Mouse (Mus musculus): ENCODE measurements around the gene Ganc.

The Ganc gene

DNA sequence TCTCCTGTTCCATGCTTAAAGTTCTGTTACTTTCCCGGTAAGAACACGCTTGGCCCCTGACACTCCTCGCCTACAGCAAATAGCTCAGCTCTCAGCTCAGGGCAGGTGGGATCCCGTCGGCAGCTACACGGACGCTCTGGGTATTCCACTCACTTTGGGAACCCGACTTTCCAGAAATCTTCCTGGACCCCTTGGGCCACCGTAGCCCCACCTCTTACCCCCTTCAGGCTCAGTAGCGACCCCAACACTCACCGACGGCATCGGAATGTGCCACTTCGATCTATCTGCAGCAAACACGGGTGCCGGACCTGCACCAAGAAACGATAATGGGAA, at the start of gene Ganc:
Ganc (plus strand) TSS at position 244 of the 333 bp plus-strand sequence.
- DNase-seq (ENCODE audit: extremely low spot score, low read depth, low spot score): no peak

DNA sequence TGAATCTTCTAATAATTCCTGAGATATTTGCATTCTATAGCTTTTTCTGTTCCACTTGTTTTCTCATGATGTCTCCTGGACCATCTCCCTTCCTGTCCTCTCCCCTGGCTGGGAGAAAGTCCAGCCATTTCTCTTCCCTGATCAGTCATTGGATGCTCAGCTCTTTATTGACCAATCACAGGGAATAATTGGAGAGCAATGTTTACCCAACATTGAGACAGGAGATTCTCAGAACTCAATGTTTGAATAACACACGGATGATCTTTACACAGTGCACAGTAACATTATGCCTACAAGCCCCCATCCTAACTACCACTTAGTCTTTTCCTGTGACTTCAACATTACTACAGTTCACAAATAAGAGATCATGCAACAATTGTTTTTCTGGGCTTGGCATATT, 43.3 kb upstream of the Ganc start:
- DNase-seq (ENCODE audit: extremely low spot score, low read depth, low spot score): no peak

DNA sequence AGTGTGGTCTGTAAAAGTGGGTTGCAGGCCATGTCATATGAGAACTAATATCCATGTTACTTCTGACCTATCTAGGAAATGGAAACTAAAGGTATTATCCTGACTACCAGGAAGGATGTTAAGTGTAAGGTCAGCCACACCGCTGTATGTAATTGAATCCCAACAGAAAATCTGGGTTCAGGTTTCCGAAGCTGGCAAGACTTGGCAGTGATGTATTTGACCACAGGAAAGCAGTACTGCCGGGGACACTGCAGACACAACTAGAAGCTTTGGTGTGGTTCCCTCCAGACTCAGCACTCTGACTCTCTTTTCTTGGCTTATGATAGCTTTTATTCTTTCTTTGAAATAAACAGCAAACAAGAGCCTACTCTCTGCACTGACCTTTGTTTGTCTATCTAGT, 37.2 kb upstream of the Ganc start:
- no peak for DNase-seq (ENCODE audit: extremely low spot score, low read depth, low spot score)

DNA sequence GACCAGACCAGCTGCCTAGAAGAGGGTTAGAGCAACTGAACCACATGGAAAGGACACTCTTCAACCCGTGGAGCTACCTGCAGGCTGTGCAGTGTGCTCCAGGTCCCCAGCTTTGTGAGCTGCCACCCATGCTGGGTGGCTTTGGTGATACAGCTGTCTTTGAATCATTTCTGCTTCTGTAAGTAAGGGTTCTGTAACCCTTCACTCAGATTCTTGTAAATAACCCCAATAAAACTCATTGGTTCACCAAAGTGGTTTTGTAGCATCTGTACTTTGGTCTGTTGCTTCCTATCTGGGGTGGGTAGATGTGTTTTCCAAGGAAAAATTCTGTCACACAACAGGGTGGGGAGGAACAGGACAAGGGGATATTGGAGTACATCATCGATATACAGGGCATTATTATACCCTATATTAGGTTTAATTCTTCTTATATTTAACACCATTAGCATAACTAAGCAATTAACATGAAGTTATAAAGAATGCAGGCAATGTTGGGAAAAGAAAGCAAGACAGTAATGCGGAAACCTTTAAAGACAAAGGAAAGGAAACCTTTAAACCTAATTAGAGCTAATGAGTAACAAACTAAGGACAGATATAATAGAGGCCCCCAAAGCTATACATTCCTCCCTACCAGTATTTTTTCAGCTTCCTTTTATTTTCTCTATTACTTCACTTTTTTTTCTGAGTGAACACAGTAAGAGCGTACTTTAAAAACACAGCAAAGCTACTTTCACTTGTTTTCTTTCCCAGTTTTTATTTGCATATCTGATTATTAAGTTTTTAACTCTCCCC, 36.1 kb upstream of the Ganc start:
- no peak for DNase-seq (ENCODE audit: extremely low spot score, low read depth, low spot score)

DNA sequence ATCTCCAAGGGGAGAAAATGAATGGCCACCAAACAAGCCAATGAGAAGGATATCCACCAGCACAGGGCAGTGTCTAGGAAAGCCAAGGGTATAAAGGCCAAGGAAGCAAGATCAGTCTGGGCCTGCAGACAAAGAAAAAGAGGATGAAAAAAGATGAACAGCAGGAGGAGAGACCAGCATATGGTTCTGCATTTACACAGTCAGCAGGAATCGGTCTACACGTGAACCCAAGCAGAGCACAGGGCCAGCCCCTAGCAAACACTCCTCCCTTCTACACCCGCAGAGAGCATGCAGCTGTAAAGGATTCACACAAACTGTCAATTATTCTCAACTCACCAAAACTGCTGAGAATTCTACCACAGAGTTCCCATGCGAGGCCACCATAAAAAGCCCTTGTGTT, 29.8 kb upstream of the Ganc start:
- DNase-seq (ENCODE audit: extremely low spot score, low read depth, low spot score): no peak

DNA sequence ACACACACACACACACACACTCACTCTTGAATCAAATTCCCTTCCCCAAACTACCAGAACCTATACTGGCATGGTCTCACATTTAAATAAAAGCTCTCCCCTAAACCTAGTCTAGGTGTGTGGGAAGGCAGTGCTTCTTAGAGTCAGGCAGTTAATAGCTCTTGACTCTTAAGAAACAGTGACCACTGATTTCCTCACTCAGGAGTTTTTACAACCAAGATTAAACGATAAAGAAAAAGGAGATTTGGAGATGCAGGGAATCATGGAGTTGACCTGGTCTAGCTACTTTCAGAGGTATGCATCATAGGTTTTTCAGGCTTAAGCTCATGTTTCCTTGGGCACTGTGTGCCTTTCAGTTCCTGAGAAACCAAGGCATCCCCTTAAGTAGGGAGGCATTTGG, 17.4 kb upstream of the Ganc start:
- no peak for DNase-seq (ENCODE audit: extremely low spot score, low read depth, low spot score)

DNA sequence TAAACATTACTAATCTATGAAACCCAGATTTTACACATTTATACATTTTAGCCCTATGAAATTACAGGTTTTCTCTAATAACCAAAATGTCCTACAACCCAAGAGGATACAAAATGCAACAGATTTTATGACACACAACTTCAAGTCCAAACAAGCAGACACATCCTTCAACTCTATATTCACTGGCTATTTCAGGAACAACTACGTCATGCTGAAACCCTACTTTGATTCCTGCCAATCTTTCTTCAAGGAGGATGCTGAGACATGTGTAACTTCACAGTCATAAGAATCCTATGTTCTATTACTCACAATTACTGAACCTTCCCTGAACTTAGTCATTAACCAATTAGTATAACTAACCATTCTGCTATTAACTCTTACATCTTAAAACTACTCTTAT, 16.4 kb upstream of the Ganc start:
- no peak for DNase-seq (ENCODE audit: extremely low spot score, low read depth, low spot score)

DNA sequence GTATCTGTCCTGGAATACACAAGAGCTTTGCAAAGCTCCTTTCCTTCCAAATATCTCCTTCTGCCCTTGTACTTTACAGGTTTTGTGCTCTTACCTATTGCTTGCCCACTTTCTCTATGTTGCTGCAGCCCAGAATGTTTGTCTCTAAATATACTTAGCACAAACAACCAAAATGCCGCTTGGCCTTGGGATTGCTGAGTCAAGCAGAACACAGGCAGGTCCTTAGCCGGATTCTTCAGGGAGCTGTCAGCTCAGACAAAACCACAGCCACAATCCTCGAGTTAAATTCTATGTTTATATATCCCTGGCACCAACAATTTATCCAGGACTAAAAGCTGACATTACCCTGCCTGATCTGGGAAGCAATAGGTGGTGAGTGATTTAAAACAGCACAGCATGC, 14.3 kb upstream of the Ganc start:
- DNase-seq (ENCODE audit: extremely low spot score, low read depth, low spot score): no peak

DNA sequence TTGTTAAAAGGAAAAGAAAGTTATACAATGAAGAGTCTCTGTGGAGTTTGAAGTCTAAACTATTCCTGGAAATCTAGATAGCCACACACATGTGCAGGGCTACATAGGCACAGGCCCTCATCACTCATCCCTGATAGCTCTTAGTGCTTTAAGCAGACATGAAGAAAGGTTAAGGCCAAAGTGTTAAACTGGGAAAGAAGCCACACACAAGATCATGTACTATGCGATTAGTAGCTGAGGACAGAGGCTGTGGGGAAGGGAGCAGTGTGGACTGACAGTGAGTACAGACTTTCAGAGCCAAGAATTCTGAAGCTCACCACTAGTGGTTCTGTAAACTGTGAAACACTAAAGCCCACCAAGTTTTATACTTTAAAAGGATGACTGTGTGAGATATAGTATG, 12.8 kb upstream of the Ganc start:
- no peak for DNase-seq (ENCODE audit: extremely low spot score, low read depth, low spot score)

DNA sequence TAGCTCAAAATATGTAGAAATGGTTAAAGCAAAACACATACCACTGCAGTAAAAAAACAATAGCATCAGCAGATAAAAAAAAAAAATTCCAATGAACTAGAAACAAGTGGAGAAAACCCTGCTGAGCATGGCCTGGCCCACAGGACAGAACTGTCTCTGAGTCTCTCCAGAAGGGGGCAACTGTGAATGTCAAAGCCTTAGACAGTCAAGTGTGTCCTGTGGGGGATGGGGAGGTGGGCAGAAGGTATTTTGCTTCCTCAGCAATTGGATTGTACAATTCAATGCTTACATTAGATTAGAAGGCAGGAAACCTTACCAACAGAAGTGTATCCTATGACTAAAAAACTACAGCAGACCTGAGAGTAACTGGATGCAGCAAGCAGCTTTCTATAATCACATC, 11.3 kb upstream of the Ganc start:
- DNase-seq (ENCODE audit: extremely low spot score, low read depth, low spot score): no peak

DNA sequence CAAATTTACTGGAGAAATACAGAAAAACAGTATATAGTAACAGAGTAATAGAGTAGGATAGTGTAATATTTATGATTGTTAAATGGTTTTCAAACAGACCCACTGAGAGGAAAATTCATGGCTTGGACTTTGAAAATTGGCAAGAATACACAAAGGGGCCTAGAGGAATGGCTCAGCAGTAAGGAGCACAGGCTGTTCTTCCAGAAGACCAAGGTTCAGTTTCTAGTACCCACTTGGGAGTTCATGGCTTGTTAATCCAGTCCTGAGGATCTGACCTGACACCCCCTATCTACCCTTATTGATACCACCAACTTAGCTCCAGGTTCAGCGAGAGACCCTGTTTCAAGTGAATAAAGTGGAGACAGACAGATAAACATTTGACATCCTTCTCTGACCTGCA, 5.7 kb upstream of the Ganc start:
- DNase-seq (ENCODE audit: extremely low spot score, low read depth, low spot score): no peak

DNA sequence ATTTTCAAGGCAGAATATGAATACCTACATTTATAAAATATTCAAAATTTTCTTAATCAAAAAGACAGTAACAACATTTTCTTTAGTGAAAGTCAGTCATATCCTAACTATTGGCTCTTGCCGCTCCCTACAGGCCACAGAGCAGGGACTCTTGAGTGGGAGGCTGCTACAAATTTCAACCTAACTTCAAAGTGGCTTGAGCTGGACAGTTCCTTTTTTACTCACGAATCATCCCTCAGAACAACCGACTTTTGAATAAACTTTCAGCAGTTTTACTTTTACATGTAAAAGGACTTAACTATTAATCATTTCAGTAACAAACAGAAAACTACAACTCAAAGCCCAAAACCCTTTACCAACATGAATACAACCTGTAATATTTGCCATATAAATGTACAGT, 883 bp upstream of the Ganc start:
- no peak for DNase-seq (ENCODE audit: extremely low spot score, low read depth, low spot score)

DNA sequence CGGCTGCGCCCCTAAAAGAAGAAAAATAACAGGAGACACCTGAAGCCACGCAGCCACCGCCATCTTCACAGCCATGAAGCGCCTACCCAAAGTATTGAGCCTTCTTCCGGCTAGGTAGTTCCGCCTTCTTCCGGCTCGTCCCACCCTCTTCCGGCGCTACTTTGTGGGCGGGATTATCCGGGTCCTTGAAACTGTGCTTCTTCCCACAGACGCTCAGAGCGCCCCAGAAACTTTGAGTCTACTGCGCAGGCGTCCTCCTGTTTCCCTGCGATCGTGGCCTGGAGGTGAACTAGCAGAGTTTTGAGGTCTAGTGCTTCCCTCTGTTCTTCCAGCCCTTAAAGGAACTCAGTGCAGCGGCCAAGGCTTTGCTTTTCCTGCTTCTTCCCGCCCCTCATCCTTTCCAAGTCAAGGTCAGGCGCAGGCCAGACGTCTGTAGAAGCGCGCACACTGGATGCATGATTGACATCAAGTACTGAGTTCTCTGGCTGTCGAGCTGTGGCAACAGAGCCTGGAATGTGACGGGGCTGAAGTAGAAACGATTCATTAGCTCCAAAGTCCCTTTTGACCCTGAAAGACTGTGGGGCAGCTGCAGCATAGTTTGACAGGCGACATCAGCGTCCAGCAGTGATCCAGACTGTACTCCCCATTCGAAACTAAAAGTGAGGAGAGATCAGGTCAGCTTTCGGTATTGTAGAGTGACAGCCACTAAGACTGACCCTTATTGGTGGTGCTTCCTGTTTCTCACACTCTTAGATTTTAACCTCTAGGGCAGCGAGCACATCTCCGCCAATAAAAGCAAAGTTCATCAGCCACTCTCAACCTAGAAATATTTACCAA, 508 bp downstream of the Ganc start, which contains the start of gene Tmem87a:
Tmem87a (minus strand) TSS at position 128 of the 837 bp plus-strand sequence.
- DNase-seq (ENCODE audit: extremely low spot score, low read depth, low spot score): peak; percentile 90

DNA sequence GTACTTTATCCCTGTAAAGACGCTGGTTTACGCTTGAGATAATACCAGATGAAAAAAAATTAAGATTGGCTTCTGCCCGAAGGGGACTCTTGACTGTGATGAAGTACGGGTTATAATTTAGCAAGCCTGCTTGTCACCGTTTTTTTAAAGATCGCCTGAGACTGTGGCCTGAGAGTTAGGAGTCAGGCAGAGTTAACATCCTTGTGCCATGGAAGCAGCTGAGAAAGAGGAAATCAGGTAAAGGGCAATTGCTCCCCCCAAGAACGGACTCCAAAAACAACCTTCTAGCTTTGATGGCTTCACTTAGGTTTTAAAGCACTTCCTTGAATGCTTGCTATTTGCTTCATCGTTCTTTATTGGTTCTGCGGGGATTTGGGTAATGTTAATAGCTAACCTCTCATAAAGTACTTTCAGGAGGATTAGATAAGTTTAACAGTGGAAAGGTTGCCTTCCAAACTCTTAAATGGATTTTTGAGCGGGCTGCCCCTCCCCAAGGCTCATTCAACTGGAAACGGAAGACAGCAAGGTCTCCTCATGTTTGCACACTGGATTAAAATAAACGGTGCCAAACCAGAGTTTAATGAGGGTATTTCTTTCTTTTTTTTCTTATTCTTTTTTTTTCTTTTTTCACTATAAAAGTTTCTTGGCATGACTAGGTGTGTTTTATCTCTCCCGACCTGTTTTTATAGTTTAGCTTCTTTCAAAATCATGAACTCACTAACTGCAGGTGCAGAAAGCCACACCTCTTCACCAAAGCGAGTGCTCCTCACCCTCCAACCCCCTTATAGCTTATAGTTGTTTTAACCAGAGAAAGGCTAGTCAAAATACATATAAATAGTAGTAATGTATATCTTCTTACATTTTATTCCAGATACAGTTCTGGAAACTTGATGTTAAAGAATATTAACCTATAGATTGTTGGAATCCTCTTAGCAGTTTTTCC, 1.4 kb downstream of the Ganc start:
- no peak for DNase-seq (ENCODE audit: extremely low spot score, low read depth, low spot score)

DNA sequence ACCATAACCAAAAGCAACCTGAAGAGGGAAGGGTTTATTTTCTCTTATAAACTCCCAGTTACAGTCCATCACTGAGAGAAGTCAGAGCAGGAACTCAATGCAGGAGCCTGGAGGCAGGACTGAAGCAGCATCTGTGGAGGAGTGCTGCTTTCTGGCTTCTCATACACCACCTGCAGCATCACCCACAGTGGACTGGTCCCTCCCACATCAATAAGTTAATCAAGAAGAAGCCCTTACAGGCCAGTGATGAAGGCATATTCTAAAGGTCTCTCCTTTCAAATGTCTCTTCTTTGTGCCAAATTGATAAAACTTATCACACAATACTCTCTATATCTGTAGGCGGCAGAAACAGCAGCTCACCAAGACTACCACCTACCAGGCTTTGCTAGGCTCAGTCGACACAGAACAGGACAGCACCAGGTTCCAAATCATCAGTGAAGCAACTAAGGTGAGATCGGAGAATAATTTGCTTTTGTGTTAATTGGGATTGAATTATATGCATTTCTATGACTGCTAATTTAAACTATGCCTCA, 7.5 kb downstream of the Ganc start:
- DNase-seq (ENCODE audit: extremely low spot score, low read depth, low spot score): no peak

DNA sequence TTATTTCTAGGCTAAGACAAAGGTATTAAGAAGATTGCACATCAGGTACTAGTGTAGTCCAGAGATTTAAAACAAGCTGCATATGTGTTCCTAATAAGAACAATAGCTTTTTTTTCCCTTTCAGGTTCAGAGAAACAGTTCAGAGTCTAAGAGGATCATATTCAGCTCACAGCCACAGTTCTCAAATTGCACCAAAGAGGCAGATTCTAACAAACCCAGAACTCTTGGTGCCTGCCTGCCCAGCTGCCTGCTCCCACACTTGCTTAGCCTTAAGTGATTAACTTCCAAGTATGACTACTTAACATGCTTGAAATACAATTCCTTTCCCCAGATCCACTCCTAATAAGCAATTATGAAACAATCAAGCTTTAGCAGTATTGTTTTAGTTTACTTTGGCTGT, 10.4 kb downstream of the Ganc start:
- DNase-seq (ENCODE audit: extremely low spot score, low read depth, low spot score): no peak

DNA sequence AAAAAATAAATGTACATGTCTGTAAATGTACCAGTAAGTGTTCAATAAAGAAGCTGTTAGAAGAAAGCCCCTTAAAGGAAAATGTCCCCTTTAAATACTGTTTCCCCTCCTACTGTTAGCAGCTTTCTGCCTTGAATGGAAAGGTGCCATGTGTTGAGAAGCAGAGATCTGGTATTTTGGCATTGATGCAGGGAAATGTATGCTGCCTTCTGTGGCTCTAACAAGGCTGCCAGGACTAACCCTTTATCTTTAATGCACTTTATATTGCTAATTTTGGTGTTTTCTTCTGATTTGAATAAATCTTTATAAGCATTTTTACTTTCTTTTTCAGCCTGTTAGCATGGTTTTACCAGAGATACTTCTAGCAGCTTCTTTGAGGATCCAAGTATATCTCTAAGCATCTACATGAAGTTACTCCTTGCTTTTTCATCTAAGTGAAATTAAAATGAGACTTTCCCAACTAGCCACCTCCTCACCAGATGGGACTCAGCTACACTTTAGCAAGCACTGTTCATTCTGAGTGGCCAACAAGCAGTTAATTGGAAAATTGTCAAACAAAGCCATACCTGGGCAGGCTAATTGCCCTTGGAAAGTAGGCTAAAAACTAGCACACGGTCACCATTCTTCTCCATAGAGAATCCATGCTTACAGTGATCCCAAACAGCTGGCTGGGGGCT, 11.2 kb downstream of the Ganc start:
- DNase-seq (ENCODE audit: extremely low spot score, low read depth, low spot score): no peak

DNA sequence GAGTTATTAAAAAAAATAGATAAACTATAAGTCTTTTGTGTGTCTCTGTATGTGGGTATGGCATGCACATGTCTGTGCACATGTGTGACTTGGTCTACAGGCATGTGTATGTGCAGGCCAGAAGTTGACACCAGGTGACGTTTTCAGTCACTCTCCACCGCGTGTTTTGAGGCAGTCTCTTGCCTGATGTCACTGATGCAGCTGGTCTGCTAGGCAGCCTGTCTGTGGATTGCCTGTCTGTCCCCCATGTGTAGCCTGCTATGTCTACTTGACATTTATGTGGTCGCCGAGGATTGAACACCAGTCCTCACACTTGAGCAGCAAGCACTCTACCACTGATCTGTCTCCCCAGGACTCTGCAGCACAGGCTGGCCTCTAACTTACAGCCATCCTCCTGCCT, 20.7 kb downstream of the Ganc start:
- no peak for DNase-seq (ENCODE audit: extremely low spot score, low read depth, low spot score)

DNA sequence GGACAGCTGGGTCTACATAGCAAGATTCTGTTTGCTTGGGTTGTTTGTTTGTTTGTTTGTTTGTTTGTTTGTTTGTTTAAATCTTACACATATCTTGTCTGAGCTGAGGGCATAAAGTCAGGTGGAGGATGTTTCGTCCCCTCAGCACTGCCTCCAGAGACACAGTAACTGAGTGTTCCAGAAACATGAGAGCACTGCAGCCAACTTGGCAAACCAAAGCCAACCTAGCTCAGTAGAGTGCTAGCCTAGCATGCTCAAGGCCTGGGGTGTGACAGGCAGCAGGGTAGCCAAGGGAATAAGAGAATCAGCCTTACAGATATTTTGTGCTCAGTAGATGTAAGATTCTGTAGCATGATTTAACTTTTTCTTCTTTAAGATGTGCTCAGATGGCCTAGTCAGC, 40.8 kb downstream of the Ganc start:
- DNase-seq (ENCODE audit: extremely low spot score, low read depth, low spot score): no peak

DNA sequence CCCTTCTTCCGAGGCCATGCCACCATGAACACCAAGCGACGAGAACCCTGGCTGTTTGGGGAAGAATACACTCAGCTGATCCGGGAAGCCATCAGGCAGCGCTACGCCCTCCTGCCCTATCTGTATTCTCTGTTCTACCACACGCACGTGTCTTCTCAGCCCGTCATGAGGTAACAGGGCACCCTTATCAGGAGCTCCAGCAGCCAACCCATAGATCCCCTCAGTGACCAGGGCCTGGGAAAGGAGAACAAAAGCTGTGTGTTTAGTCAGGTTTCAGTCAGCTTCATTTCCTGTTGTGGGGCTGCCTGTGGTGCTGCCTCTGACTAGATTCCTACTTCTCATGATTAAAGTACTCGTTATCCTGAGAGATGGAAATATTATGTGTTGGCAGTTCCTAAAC, 42.7 kb downstream of the Ganc start:
- DNase-seq (ENCODE audit: extremely low spot score, low read depth, low spot score): no peak

DNA sequence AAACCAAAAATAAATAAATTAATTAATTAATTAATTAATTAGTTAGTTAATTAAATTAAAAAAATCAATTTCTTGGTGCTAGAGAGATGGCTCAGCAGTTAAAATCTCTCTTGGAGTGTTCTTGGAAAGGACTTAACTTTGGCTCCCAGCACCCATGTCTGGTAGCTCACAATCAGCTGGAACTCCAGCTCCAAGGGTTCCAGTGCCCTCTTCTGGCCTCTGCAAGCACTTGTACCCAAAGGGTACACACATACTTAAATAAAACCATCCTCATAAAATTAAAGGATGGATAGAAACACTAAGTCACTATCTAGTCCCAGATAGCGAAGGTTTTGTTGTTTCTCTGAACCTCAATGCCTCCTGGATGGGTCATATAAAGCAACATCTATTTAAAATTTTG, 43.6 kb downstream of the Ganc start:
- no peak for DNase-seq (ENCODE audit: extremely low spot score, low read depth, low spot score)
